Mouse (Mus musculus): Measurements from ENCODE around the gene Kpna4. TPM values are rescaled to one million over a fixed set of nuclear protein-coding genes. Genes with fewer than 3 reads are reported as not detected.

The Kpna4 gene
- polyA plus RNA-seq, 1 experiment from 2014 or later: 38.1 TPM

Other genes starting within 250 kb of the Kpna4 start
- gene Ift80, start 122.5 kb downstream of the Kpna4 start, polyA plus RNA-seq (2014; fragmentation: Nextera tagmentation; extraction: Ambion mirVana): 8.0 and 10.8 TPM in 2 replicates
- gene Smc4, start 122.4 kb downstream of the Kpna4 start, polyA plus RNA-seq (2014; fragmentation: Nextera tagmentation; extraction: Ambion mirVana): 22.1 and 29.1 TPM in 2 replicates
- 28.0 and 35.7 TPM in 2 replicates for gene Trim59, start 82.4 kb downstream of the Kpna4 start, polyA plus RNA-seq (2014; fragmentation: Nextera tagmentation; extraction: Ambion mirVana)
- not detected in 2 replicates for gene Arl14, start 95.3 kb upstream of the Kpna4 start, polyA plus RNA-seq (2014; fragmentation: Nextera tagmentation; extraction: Ambion mirVana)
- gene Ppm1l, start 189.7 kb upstream of the Kpna4 start, polyA plus RNA-seq (2014; fragmentation: Nextera tagmentation; extraction: Ambion mirVana): 23.3 and 31.7 TPM in 2 replicates